Mouse (Mus musculus) small intestine, adult 2 months (tissue): ENCODE data around the gene Rab3il1.

Experiments
- CTCF ChIP-seq: fragments of 200-500 bp; IDR thresholded peaks from 2 replicates; pipeline ENCODE4 v1.5.1; 2012; ENCODE audit warnings: low read depth, mild to moderate bottlenecking, control low read depth, inconsistent platforms, low read length, moderate library complexity, mixed read lengths; ENCODE audit not compliant: insufficient replicate concordance, insufficient read length; ENCODE audit errors: extremely low read depth
- POLR2A ChIP-seq: fragments of 200-500 bp; IDR thresholded peaks from 2 replicates; pipeline ENCODE4 v1.6.1; 2012; ENCODE audit warnings: low read depth, mild to moderate bottlenecking, control low read depth, inconsistent platforms, low read length, moderate library complexity

- TF ChIP-seq CTCF: no peak
- TF ChIP-seq POLR2A: no peak
Measured at GRCm38 (mm10) chr19:10064173-10065012, 62.9 kb downstream of the Rab3il1 start.
